ENCODE assay signal across 8 mouse cellular contexts in genomic region chr4:156195927-156196870, GRCm38 (mm10). TPM values are rescaled to one million over a fixed set of nuclear protein-coding genes. Genes with fewer than 3 reads are reported as not detected.
DNase-seq lines count a peak whose midpoint lies in the region; ATAC-seq and TF ChIP-seq lines count a peak whose summit lies in the region.

No protein-coding gene starts in this region.

- ATAC-seq in forebrain, embryonic 12.5 days (ENCODE audit: low FRiP score): 0 out of 2 replicates have a peak, but pooled peaks have one; percentile 13
- no peak for ATAC-seq in hindbrain, embryonic 14.5 days (ENCODE audit: low FRiP score)

- no peak for TF ChIP-seq POLR2A in bone marrow, adult 2 months (IDR thresholded peaks at IDR 0.05; ENCODE audit: borderline replicate concordance, control insufficient read depth, low read depth, low read length)
- TF ChIP-seq POLR2A in myocyte (IDR thresholded peaks at IDR 0.05; ENCODE audit: insufficient read length, low read depth): no peak

- DNase-seq in heart, adult 11 months: peak; percentile 97
- DNase-seq in heart, adult 8-10 months (ENCODE audit: low spot score): no peak
- peak; percentile 68 for DNase-seq in hindbrain, embryonic 14.5 days (ENCODE audit: low spot score)
- peak; percentile 65 for DNase-seq in liver
- peak; percentile 15 to 34 for DNase-seq in thymus, postnatal 36 days

- H3K9ac ChIP-seq in forebrain, embryonic 12.5 days: peak overlapping the region; percentile 95
- peak overlapping the region; percentile 89 for H3K9ac ChIP-seq in hindbrain, embryonic 14.5 days

- H3ac ChIP-seq in myocyte (ENCODE audit: control insufficient read depth, insufficient read length): peak overlapping the region; percentile 41

- H3K27ac ChIP-seq in bone marrow, adult 2 months (ENCODE audit: control insufficient read depth, insufficient read depth, low read depth, low read length, poor library complexity): no peak overlapping the region
- H3K27ac ChIP-seq in forebrain, embryonic 12.5 days: peak overlapping the region; percentile 97
- H3K27ac ChIP-seq in hindbrain, embryonic 14.5 days: peak overlapping the region; percentile 85

- peaks cover 1% of the 10 kb centered on the region for H3K4me1 ChIP-seq in bone marrow, adult 2 months (ENCODE audit: control insufficient read depth, insufficient read depth, low read length)
- H3K4me1 ChIP-seq in forebrain, embryonic 12.5 days: peaks cover 56% of the 10 kb centered on the region
- peaks cover 35% of the 10 kb centered on the region for H3K4me1 ChIP-seq in hindbrain, embryonic 14.5 days (replicated peaks; ENCODE audit: control insufficient read depth, insufficient read depth, low read length)

- H3K27me3 ChIP-seq in forebrain, embryonic 12.5 days: no peaks in the 10 kb centered on the region
- H3K27me3 ChIP-seq in hindbrain, embryonic 14.5 days (ENCODE audit: control insufficient read depth, insufficient read depth, low read length): no peaks in the 10 kb centered on the region
- no peaks in the 10 kb centered on the region for H3K27me3 ChIP-seq in myocyte (ENCODE audit: control insufficient read depth, insufficient read depth, insufficient read length)

- peaks cover 38% of the 10 kb centered on the region for H3K36me3 ChIP-seq in forebrain, embryonic 12.5 days (replicated peaks)
- peaks cover 19% of the 10 kb centered on the region; the same call in 1 of the 2 replicates for H3K36me3 ChIP-seq in hindbrain, embryonic 14.5 days (replicated peaks; ENCODE audit: control insufficient read depth, insufficient read depth)
- no peaks in the 10 kb centered on the region for H3K36me3 ChIP-seq in myocyte (ENCODE audit: control insufficient read depth, insufficient read depth)

- peak overlapping the region; percentile 93 for H3K4me2 ChIP-seq in forebrain, embryonic 12.5 days
- peak overlapping the region; percentile 97 for H3K4me2 ChIP-seq in hindbrain, embryonic 14.5 days (replicated peaks)
- H3K4me2 ChIP-seq in myocyte (ENCODE audit: low read depth): peak overlapping the region; percentile 93

- H3K4me3 ChIP-seq in bone marrow, adult 2 months (replicated peaks; ENCODE audit: control insufficient read depth, low read depth, low read length): peak overlapping the region; percentile 73
- H3K4me3 ChIP-seq in forebrain, embryonic 12.5 days (replicated peaks): peak overlapping the region; percentile 88
- H3K4me3 ChIP-seq in hindbrain, embryonic 14.5 days (replicated peaks; ENCODE audit: low read length): peak overlapping the region; percentile 91
- H3K4me3 ChIP-seq in myocyte: peak overlapping the region; percentile 25

- H3K9me3 ChIP-seq in forebrain, embryonic 12.5 days: no peaks in the 10 kb centered on the region
- H3K9me3 ChIP-seq in hindbrain, embryonic 14.5 days (ENCODE audit: control insufficient read depth, low read length): no peaks in the 10 kb centered on the region

- 15% methylated on average over 35 of the region's 35 CpGs for WGBS in bone marrow, adult 2 months
- WGBS in forebrain, embryonic 12.5 days: 2% methylated on average over 35 of the region's 35 CpGs
- 3% methylated on average over 35 of the region's 35 CpGs for WGBS in hindbrain, embryonic 14.5 days

- H3K79me2 ChIP-seq in myocyte (ENCODE audit: control insufficient read depth, insufficient read depth): no peaks in the 10 kb centered on the region

- TF ChIP-seq CTCF in bone marrow, adult 2 months (IDR thresholded peaks at IDR 0.05; ENCODE audit: control insufficient read depth, insufficient read depth, low read length): no peak

TF ChIP-seq in myocyte, 11 proteins besides CTCF, POLR2A, EP300 and RAD21:
- TF ChIP-seq REST (IDR thresholded peaks at IDR 0.05; ENCODE audit: insufficient read depth, insufficient read length): no peak

RNA-seq across cellular contexts. Expression of gene Agrn, which starts 1.1 kb away (rescaled TPM):
- 10 to 100 TPM; 21.0 to 27.6 (median 24.5) TPM for total RNA-seq in heart, adult 8-10 months (2022)
- polyA plus RNA-seq in bone marrow, adult 2 months (2011; ENCODE audit: insufficient read depth, insufficient read length, low replicate concordance, missing spikeins): 21.5 and 37.5 TPM in 2 replicates
- 139 and 152 TPM in 2 replicates for polyA plus RNA-seq in forebrain, embryonic 12.5 days (2016; fragmentation: Nextera tagmentation; extraction: Ambion mirVana)
- polyA plus RNA-seq in hindbrain, embryonic 14.5 days (2014; fragmentation: Nextera tagmentation; extraction: Ambion mirVana): 121 and 127 TPM in 2 replicates
- polyA plus RNA-seq in myocyte (2012; fragmentation: generic; extraction: Trizol): 22.7 TPM

RNA-seq across cellular contexts. Expression of gene Isg15, which starts 4.4 kb away (rescaled TPM):
- 1 to 10 TPM; 1.7 to 2.8 (median 2.0) TPM for total RNA-seq in heart, adult 8-10 months (2022)
- polyA plus RNA-seq in bone marrow, adult 2 months (2011; ENCODE audit: insufficient read depth, insufficient read length, low replicate concordance, missing spikeins): 134 and 235 TPM in 2 replicates
- polyA plus RNA-seq in forebrain, embryonic 12.5 days (2016; fragmentation: Nextera tagmentation; extraction: Ambion mirVana): 0.64 and 0.79 TPM in 2 replicates
- polyA plus RNA-seq in hindbrain, embryonic 14.5 days (2014; fragmentation: Nextera tagmentation; extraction: Ambion mirVana): 0.87 and 0.90 TPM in 2 replicates
- 12.4 TPM for polyA plus RNA-seq in myocyte (2012; fragmentation: generic; extraction: Trizol)

RNA-seq across cellular contexts. Expression of gene AW011738, which starts 6.9 kb away (rescaled TPM):
- 10 to 100 TPM; 10.1 to 14.4 (median 12.2) TPM for total RNA-seq in heart, adult 8-10 months (2022)
- polyA plus RNA-seq in bone marrow, adult 2 months (2011; ENCODE audit: insufficient read depth, insufficient read length, low replicate concordance, missing spikeins): 8.2 and 9.5 TPM in 2 replicates
- 7.1 and 8.2 TPM in 2 replicates for polyA plus RNA-seq in forebrain, embryonic 12.5 days (2016; fragmentation: Nextera tagmentation; extraction: Ambion mirVana)
- polyA plus RNA-seq in hindbrain, embryonic 14.5 days (2014; fragmentation: Nextera tagmentation; extraction: Ambion mirVana): 0.68 and 1.2 TPM in 2 replicates
- 0.48 TPM for polyA plus RNA-seq in myocyte (2012; fragmentation: generic; extraction: Trizol)

RNA-seq across cellular contexts. Expression of gene Perm1, which starts 19.5 kb away (rescaled TPM):
- 100 to 1,000 TPM; 327 to 378 (median 333) TPM for total RNA-seq in heart, adult 8-10 months (2022)
- 0.99 and 1.8 TPM in 2 replicates for polyA plus RNA-seq in bone marrow, adult 2 months (2011; ENCODE audit: insufficient read depth, insufficient read length, low replicate concordance, missing spikeins)
- polyA plus RNA-seq in forebrain, embryonic 12.5 days (2016; fragmentation: Nextera tagmentation; extraction: Ambion mirVana): 2.1 and 2.4 TPM in 2 replicates
- polyA plus RNA-seq in hindbrain, embryonic 14.5 days (2014; fragmentation: Nextera tagmentation; extraction: Ambion mirVana): 1.9 and 2.2 TPM in 2 replicates
- polyA plus RNA-seq in myocyte (2012; fragmentation: generic; extraction: Trizol): 0.11 TPM

RNA-seq across cellular contexts. Expression of gene Plekhn1, which starts 38.5 kb away (rescaled TPM):
- total RNA-seq in heart, adult 8-10 months (2022): 10 to 100 TPM in 3 of 4 experiments, 1 to 10 TPM in 1; 9.5 to 11.8 (median 10.9) TPM
- 15.7 and 42.5 TPM in 2 replicates for polyA plus RNA-seq in bone marrow, adult 2 months (2011; ENCODE audit: insufficient read depth, insufficient read length, low replicate concordance, missing spikeins)
- 27.6 and 28.5 TPM in 2 replicates for polyA plus RNA-seq in forebrain, embryonic 12.5 days (2016; fragmentation: Nextera tagmentation; extraction: Ambion mirVana)
- 28.6 and 28.7 TPM in 2 replicates for polyA plus RNA-seq in hindbrain, embryonic 14.5 days (2014; fragmentation: Nextera tagmentation; extraction: Ambion mirVana)
- polyA plus RNA-seq in myocyte (2012; fragmentation: generic; extraction: Trizol): 10.6 TPM

Comparison
In these comparisons a context has a peak if more than half of its experiments do, and no peak if none do; other contexts are left out.
1. H3K4me3 ChIP-seq: peak in every context shown above with its lines; median percentile 91 in hindbrain, embryonic 14.5 days; 88 in forebrain, embryonic 12.5 days; 73 in bone marrow, adult 2 months; 25 in myocyte.
2. RNA of gene Isg15, which starts 4.4 kb away (polyA plus RNA-seq): 134 to 235 TPM in bone marrow, adult 2 months; 12.4 TPM in myocyte (single experiment), 0.87 to 0.90 TPM in hindbrain, embryonic 14.5 days and 0.64 to 0.79 TPM in forebrain, embryonic 12.5 days; every median in the first group is over 10 times any median in the second.
3. Peak in every context shown above with its lines, with median percentiles within 50 percentile points of each other: H3K4me2 ChIP-seq.